Mouse (Mus musculus) hindbrain, embryonic 11.5 days (tissue): ENCODE measurements around the gene Srcin1. TPM values are rescaled to one million over a fixed set of nuclear protein-coding genes. Genes with fewer than 3 reads are reported as not detected.

Experiments
- ATAC-seq: fragments of 200-750 bp; cut with Nextera tagmentation; 2 replicates; pipeline ENCODE4 v1.8.0; 2017; ENCODE audit warnings: mild to moderate bottlenecking, moderate TSS enrichment, moderate library complexity; ENCODE audit not compliant: low FRiP score
- DNase-seq: peaks from one replicate; pipeline ENCODE4 v3.0.0-alpha.2; 2015; ENCODE audit warnings: low spot score
- H3K27ac ChIP-seq: fragments of 300-500 bp; sonication (generic); 2 replicates; pipeline ENCODE4 v1.5.1; 2014; ENCODE audit warnings: mild to moderate bottlenecking, low read depth, low read length
- H3K27me3 ChIP-seq: fragments of 300-500 bp; sonication (generic); 2 replicates; pipeline ENCODE4 v1.6.1; 2014; ENCODE audit warnings: mild to moderate bottlenecking, low read length, moderate library complexity, mixed read lengths; ENCODE audit not compliant: control insufficient read depth, insufficient read depth
- H3K36me3 ChIP-seq: fragments of 300-500 bp; sonication (generic); 2 replicates; pipeline ENCODE4 v1.6.1; 2014; ENCODE audit warnings: mild to moderate bottlenecking, low read length, moderate library complexity, mixed read lengths; ENCODE audit not compliant: control insufficient read depth, insufficient read depth
- H3K4me1 ChIP-seq: fragments of 300-500 bp; sonication (generic); replicated peaks from 2 replicates; pipeline ENCODE4 v1.6.1; 2014; ENCODE audit warnings: low read length, mixed read lengths; ENCODE audit not compliant: control insufficient read depth, insufficient read depth
- H3K4me2 ChIP-seq: fragments of 300-500 bp; sonication (generic); replicated peaks from 2 replicates; pipeline ENCODE4 v1.6.1; 2014; ENCODE audit warnings: mild to moderate bottlenecking, low read depth, low read length
- H3K4me3 ChIP-seq: fragments of 300-500 bp; sonication (generic); 2 replicates; pipeline ENCODE4 v1.5.1; 2014; ENCODE audit warnings: low read depth, low read length
- H3K9ac ChIP-seq: fragments of 300-500 bp; sonication (generic); 2 replicates; pipeline ENCODE4 v1.6.1; 2014; ENCODE audit warnings: low read depth, low read length
- H3K9me3 ChIP-seq: fragments of 300-500 bp; sonication (generic); 2 replicates; pipeline ENCODE4 v1.6.1; 2016; ENCODE audit warnings: low read length; ENCODE audit not compliant: control insufficient read depth
- whole genome bisulfite sequencing: fragments of 180-500 bp; shearing (Covaris S2); extraction: QIAGEN DNeasy Blood & Tissue Kit; methylation state at CpG from one replicate; pipeline ENCODE4 v1.1.7; 2014; 5-methylcytosine and 5-hydroxymethylcytosine counted together
- polyA plus RNA-seq: library from polyadenylated mRNA; unstranded; fragments of >200 nt; fragmentation: Nextera tagmentation; extraction: Ambion mirVana; gene quantifications from 2 replicates; pipeline ENCODE4 v1.2.1, GENCODE M21; 2014

The Srcin1 gene
- polyA plus RNA-seq, 1 experiment from 2014 or later = 2.2 TPM

- ATAC-seq = no peak
Observed at GRCm38 (mm10) chr11:97608933-97609332, 32.9 kb upstream of the Srcin1 start.

GRCm38 (mm10) chr11:97607056-97607725, 31.2 kb upstream of the Srcin1 start:
- H3K4me2 ChIP-seq = no peak overlapping the region
- H3K27me3 ChIP-seq = no peaks in the 10 kb centered on the region; the same call in 1 of the 2 replicates
- no peak overlapping the region for H3K9ac ChIP-seq
- DNase-seq (no peak), ATAC-seq (no peak)
- no peak overlapping the region for H3K27ac ChIP-seq
- no peak overlapping the region for H3K4me3 ChIP-seq
- no peaks in the 10 kb centered on the region for H3K9me3 ChIP-seq
- no peaks in the 10 kb centered on the region for H3K36me3 ChIP-seq
- 97% methylated on average over 8 of the region's 8 CpGs for WGBS
- no peaks in the 10 kb centered on the region for H3K4me1 ChIP-seq

More at GRCm38 (mm10) chr11:97608933-97609332, 32.9 kb upstream of the Srcin1 start:
- no peaks in the 10 kb centered on the region for H3K36me3 ChIP-seq
- H3K4me3 ChIP-seq = no peak overlapping the region
- no peak overlapping the region for H3K9ac ChIP-seq
- no peaks in the 10 kb centered on the region for H3K27me3 ChIP-seq
- 66% methylated on average over 4 of the region's 4 CpGs for WGBS
- no peak overlapping the region for H3K4me2 ChIP-seq
- DNase-seq = no peak
- H3K9me3 ChIP-seq = no peaks in the 10 kb centered on the region
- no peak overlapping the region for H3K27ac ChIP-seq
- H3K4me1 ChIP-seq = no peaks in the 10 kb centered on the region

DNA sequence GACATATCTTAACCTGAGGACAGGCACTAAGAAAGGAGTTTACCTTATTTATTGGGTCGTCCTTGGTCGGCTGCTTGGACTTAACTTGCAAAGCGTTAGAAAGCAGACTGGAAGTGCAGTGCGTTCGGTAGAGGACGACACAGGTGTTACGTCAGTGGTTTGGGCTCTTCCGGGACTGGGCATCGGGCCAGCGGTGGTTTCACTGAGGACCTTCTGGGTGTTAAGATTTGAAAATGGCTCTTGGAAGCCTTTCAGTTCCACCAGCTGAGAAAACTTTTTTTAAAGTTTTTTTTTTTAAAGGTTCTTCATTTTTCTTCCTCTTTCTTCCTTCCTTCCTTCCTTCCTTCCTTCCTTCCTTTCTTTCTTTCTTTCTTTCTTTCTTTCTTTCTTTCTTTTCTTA, 27.9 kb upstream of the Srcin1 start:
- H3K36me3 ChIP-seq = no peaks in the 10 kb centered on the region
- no peaks in the 10 kb centered on the region; the same call in 1 of the 2 replicates for H3K27me3 ChIP-seq
- H3K4me2 ChIP-seq = no peak overlapping the region
- no peak overlapping the region for H3K27ac ChIP-seq
- DNase-seq = no peak
- no peaks in the 10 kb centered on the region for H3K4me1 ChIP-seq
- no peak overlapping the region for H3K9ac ChIP-seq
- H3K9me3 ChIP-seq = no peaks in the 10 kb centered on the region
- H3K4me3 ChIP-seq = no peak overlapping the region
- no peak for ATAC-seq
- 82% methylated on average over 10 of the region's 10 CpGs for WGBS

DNA sequence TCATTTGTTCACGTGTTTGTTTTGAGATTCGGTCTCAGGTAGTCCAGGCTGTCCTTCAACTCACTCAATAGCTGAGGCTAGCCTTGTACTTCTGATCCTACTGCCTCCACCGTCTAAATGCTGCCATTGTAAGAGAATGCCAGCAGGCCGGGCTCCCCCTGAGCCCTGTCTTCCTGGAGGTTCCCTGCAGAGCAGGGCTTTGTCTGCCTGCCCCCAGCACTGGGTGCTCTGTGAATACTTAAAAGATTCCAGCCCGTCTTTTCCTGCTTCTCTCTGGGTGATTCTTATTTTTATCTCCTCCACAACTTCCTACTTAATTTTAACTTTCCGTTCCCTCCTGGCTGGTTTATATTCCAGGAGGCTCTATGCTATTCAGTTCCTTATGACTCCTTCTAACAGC, 26.2 kb upstream of the Srcin1 start:
- DNase-seq (no peak), ATAC-seq (no peak)
- Histone ChIP-seq H3K9me3 (no peaks in the 10 kb centered on the region), H3K27ac (no peak overlapping the region), H3K27me3 (no peaks in the 10 kb centered on the region; the same call in 1 of the 2 replicates), H3K36me3 (no peaks in the 10 kb centered on the region), H3K4me1 (no peaks in the 10 kb centered on the region), H3K4me3 (no peak overlapping the region), H3K4me2 (no peak overlapping the region), H3K9ac (no peak overlapping the region)
- 21% methylated on average over 6 of the region's 6 CpGs for WGBS

- no peak overlapping the region for H3K27ac ChIP-seq
- no peaks in the 10 kb centered on the region; the same call in 1 of the 2 replicates for H3K27me3 ChIP-seq
- H3K36me3 ChIP-seq = no peaks in the 10 kb centered on the region
- no peak overlapping the region for H3K4me2 ChIP-seq
- WGBS = 90% methylated on average over 8 of the region's 8 CpGs
- H3K9ac ChIP-seq = no peak overlapping the region
- H3K4me3 ChIP-seq = no peak overlapping the region
- DNase-seq = no peak
- H3K9me3 ChIP-seq = no peaks in the 10 kb centered on the region
- ATAC-seq = no peak
- no peaks in the 10 kb centered on the region for H3K4me1 ChIP-seq
Observed at GRCm38 (mm10) chr11:97599104-97599503, 23.1 kb upstream of the Srcin1 start.

DNA sequence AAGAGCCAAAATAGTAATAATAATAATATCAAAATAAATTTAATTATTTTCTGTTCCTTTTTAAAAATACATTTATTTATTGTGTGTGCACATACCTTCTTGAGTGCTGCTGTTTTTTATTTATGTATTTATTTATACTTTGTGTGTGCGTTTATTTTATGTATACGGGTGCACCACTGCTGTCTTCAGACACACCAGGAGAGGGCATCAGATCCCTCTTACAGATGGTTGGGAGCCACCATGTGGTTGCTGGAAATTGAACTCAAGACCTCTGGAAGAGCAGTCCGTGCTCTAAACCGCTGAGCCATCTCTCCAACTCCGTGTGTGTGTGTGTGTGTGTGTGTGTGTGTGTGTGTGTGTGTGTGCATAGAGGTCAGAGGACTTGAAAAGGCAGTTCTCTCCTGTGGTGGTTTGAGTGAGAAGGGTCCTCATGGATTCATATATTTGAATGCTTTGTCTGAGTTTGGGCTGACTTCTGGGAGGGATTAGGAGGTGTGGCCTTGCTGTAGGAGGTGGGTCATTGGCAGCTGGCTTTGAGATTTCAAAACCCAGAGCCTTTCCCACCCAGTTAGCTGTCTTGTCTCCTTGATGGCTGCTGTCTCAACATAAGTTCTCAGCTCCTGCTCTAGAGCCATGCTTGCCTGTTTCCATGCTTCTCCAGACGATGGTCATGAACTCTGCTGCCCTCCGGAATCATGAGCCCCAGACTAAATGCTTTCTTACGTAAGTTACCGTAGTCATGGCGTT, 22.1 kb upstream of the Srcin1 start:
- Histone ChIP-seq H3K9me3 (no peaks in the 10 kb centered on the region), H3K4me3 (no peak overlapping the region), H3K27ac (no peak overlapping the region), H3K4me1 (no peaks in the 10 kb centered on the region), H3K4me2 (no peak overlapping the region), H3K27me3 (no peaks in the 10 kb centered on the region; the same call in 1 of the 2 replicates), H3K36me3 (no peaks in the 10 kb centered on the region), H3K9ac (no peak overlapping the region)
- no peak for ATAC-seq
- no peak for DNase-seq
- 72% methylated on average over 10 of the region's 10 CpGs for WGBS

- Histone ChIP-seq H3K36me3 (no peaks in the 10 kb centered on the region), H3K4me2 (no peak overlapping the region), H3K9ac (no peak overlapping the region), H3K27ac (no peak overlapping the region), H3K27me3 (no peaks in the 10 kb centered on the region; the same call in 1 of the 2 replicates), H3K4me3 (no peak overlapping the region), H3K9me3 (no peaks in the 10 kb centered on the region), H3K4me1 (no peaks in the 10 kb centered on the region; the same call in 1 of the 2 replicates)
- 57% methylated on average over 6 of the region's 6 CpGs for WGBS
- ATAC-seq (no peak), DNase-seq (no peak)
Observed at GRCm38 (mm10) chr11:97594136-97594535, 18.1 kb upstream of the Srcin1 start.

- H3K27ac ChIP-seq = no peak overlapping the region
- no peak for DNase-seq
Observed at GRCm38 (mm10) chr11:97591910-97592309, 15.9 kb upstream of the Srcin1 start.

More at GRCm38 (mm10) chr11:97591910-97592309, 15.9 kb upstream of the Srcin1 start:
- Histone ChIP-seq H3K4me3 (no peak overlapping the region), H3K27me3 (no peaks in the 10 kb centered on the region; the same call in 1 of the 2 replicates), H3K9me3 (no peaks in the 10 kb centered on the region), H3K4me1 (no peaks in the 10 kb centered on the region; the same call in 1 of the 2 replicates), H3K36me3 (no peaks in the 10 kb centered on the region), H3K4me2 (no peak overlapping the region), H3K9ac (no peak overlapping the region)
- ATAC-seq = no peak
- WGBS = 37% methylated on average over 5 of the region's 5 CpGs
